Mouse (Mus musculus) heart, embryonic 11.5 days (tissue): ENCODE measurements around the gene Pde6b. TPM values are rescaled to one million over a fixed set of nuclear protein-coding genes. Genes with fewer than 3 reads are reported as not detected.

Experiments
- ATAC-seq: fragments of 200-750 bp; cut with Nextera tagmentation; replicated peaks from 2 replicates; pipeline ENCODE4 v1.8.0; 2017; ENCODE audit warnings: moderate library complexity; ENCODE audit not compliant: insufficient number of reproducible peaks, low FRiP score, low TSS enrichment
- H3K27ac ChIP-seq: fragments of 300-500 bp; sonication (generic); 2 replicates; pipeline ENCODE4 v1.5.1; 2014; ENCODE audit warnings: mild to moderate bottlenecking, low read depth, low read length
- H3K27me3 ChIP-seq: fragments of 300-500 bp; sonication (generic); 2 replicates; pipeline ENCODE4 v1.6.1; 2014; ENCODE audit warnings: mild to moderate bottlenecking, low read length, mixed read lengths; ENCODE audit not compliant: control insufficient read depth, insufficient read depth
- H3K36me3 ChIP-seq: fragments of 300-500 bp; sonication (generic); 2 replicates; pipeline ENCODE4 v1.6.1; 2014; ENCODE audit warnings: mild to moderate bottlenecking, low read length, moderate library complexity, mixed read lengths; ENCODE audit not compliant: control insufficient read depth, insufficient read depth
- H3K4me1 ChIP-seq: fragments of 300-500 bp; sonication (generic); 2 replicates; pipeline ENCODE4 v1.6.1; 2014; ENCODE audit warnings: low read length; ENCODE audit not compliant: control insufficient read depth, insufficient read depth
- H3K4me2 ChIP-seq: fragments of 300-500 bp; sonication (generic); 2 replicates; pipeline ENCODE4 v1.6.1; 2014; ENCODE audit warnings: mild to moderate bottlenecking, moderate library complexity
- H3K4me3 ChIP-seq: fragments of 300-500 bp; sonication (generic); 2 replicates; pipeline ENCODE4 v1.5.1; 2014; ENCODE audit warnings: low read depth, low read length
- H3K9ac ChIP-seq: fragments of 300-500 bp; sonication (generic); 2 replicates; pipeline ENCODE4 v1.6.1; 2014; ENCODE audit warnings: mild to moderate bottlenecking, low read depth, low read length, moderate library complexity
- H3K9me3 ChIP-seq: fragments of 300-500 bp; sonication (generic); replicated peaks from 2 replicates; pipeline ENCODE4 v1.6.1; 2016; ENCODE audit warnings: low read length; ENCODE audit not compliant: control insufficient read depth
- WGBS: fragments of 180-500 bp; shearing (Covaris S2); extraction: QIAGEN DNeasy Blood & Tissue Kit; methylation state at CpG from one replicate; pipeline ENCODE4 v1.1.7; 2014; ENCODE audit not compliant: insufficient replicate concordance; 5-methylcytosine and 5-hydroxymethylcytosine counted together
- polyA plus RNA-seq: library from polyadenylated mRNA; unstranded; fragments of >200 nt; fragmentation: Nextera tagmentation; extraction: Ambion mirVana; gene quantifications from 2 replicates; pipeline ENCODE4 v1.2.1, GENCODE M21; 2014

Gene Pde6b
- polyA plus RNA-seq, 1 experiment from 2014 or later, result 0.30 TPM

DNA sequence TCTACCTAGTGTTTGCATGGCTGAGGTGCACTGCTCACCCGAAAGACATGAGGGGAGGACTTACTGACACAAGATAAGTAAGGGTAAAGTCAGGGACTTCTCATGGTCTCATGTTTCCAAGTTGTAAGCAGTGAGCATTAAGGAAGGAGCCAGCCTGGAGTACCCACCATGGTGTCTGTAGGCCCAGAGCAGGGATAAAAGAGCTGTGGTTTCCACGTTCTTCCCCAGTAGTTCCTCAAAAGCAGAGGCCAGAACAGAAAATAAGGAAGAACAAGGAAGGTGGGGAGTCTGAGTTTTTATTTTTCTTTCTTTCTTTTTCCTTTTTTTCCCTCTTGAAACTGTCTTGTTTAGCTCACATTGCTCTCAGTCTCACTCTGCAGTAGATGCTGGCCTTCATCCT is 26.5 kb downstream of the Pde6b start:
- H3K4me2 ChIP-seq, result no peak overlapping the region
- H3K36me3 ChIP-seq, result no peaks in the 10 kb centered on the region
- H3K9me3 ChIP-seq, result no peaks in the 10 kb centered on the region
- H3K27me3 ChIP-seq, result no peaks in the 10 kb centered on the region
- 69% methylated on average over 2 of the region's 2 CpGs for WGBS
- H3K9ac ChIP-seq, result no peak overlapping the region
- no peak for ATAC-seq
- no peak overlapping the region for H3K27ac ChIP-seq
- H3K4me1 ChIP-seq, result no peaks in the 10 kb centered on the region
- H3K4me3 ChIP-seq, result no peak overlapping the region

DNA sequence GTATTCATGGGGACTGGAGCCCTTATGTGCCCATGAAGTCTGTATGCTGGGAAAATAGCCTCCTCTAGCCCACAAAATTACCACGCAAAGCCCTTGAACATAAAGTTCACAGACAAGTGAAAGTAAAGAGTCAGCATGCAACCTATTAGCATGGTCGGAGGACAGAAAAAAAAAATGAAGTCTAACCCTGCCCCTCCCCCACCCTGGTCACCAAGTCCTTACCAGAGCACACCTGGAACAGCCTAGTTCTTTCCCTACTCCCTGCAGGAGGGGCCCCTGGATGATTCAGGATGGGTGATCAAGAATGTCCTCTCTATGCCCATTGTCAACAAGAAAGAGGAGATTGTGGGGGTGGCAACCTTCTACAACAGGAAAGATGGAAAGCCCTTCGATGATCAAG is 34.5 kb downstream of the Pde6b start:
- Histone ChIP-seq H3K4me2 (no peak overlapping the region), H3K36me3 (no peaks in the 10 kb centered on the region), H3K9me3 (no peaks in the 10 kb centered on the region), H3K4me3 (no peak overlapping the region), H3K27me3 (peaks cover 2% of the 10 kb centered on the region; the same call in 1 of the 2 replicates), H3K4me1 (no peaks in the 10 kb centered on the region), H3K27ac (no peak overlapping the region), H3K9ac (no peak overlapping the region)
- 79% methylated on average over 3 of the region's 3 CpGs for WGBS
- no peak for ATAC-seq

DNA sequence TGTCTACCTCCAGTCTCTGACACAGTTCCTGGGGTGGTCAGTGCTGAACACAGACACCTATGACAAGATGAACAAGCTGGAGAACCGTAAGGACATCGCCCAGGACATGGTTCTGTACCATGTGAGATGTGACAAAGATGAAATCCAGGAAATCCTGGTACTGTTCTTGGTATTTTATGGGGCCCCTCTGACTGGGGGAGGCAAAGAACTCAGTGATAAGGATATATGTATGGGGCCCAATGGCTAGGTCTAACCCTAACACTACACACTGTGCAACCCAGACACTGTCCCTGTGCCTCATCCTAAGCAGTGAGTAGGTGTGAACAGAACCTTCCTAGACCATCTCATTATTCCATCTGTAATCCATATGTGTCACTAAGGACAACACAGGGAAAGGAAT is 35.2 kb downstream of the Pde6b start:
- peaks cover 2% of the 10 kb centered on the region; the same call in 1 of the 2 replicates for H3K27me3 ChIP-seq
- H3K4me2 ChIP-seq, result no peak overlapping the region
- H3K36me3 ChIP-seq, result no peaks in the 10 kb centered on the region
- ATAC-seq, result no peak
- no peaks in the 10 kb centered on the region for H3K9me3 ChIP-seq
- H3K27ac ChIP-seq, result no peak overlapping the region
- WGBS, result 81% methylated on average over 2 of the region's 2 CpGs
- H3K4me3 ChIP-seq, result no peak overlapping the region
- no peak overlapping the region for H3K9ac ChIP-seq
- no peaks in the 10 kb centered on the region for H3K4me1 ChIP-seq

DNA sequence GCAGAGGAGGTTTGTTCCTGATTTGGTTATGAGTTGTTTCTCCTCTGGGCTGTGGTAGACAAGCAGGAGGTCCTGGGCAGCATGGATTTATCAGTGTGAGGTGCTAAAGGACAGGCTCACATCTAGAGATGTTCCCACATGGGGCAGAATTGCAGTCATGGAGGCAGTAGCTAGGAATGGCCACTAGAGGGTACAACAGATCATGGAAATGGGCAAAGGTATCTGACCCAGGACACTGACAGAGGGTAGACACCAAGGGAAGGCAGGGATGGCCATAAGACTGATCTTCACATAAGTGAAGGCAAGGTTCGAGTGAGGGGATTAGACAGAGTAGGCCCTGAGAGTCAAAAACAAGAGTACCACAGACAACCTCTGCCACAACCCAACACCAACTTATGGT is 39.0 kb downstream of the Pde6b start:
- Histone ChIP-seq H3K4me2 (no peak overlapping the region), H3K9me3 (no peaks in the 10 kb centered on the region), H3K4me3 (no peak overlapping the region), H3K9ac (no peak overlapping the region), H3K4me1 (no peaks in the 10 kb centered on the region), H3K27ac (no peak overlapping the region), H3K27me3 (no peaks in the 10 kb centered on the region), H3K36me3 (peaks cover 13% of the 10 kb centered on the region)
- ATAC-seq, result no peak
- WGBS, result 50% methylated on average over 1 of the region's 1 CpGs

DNA sequence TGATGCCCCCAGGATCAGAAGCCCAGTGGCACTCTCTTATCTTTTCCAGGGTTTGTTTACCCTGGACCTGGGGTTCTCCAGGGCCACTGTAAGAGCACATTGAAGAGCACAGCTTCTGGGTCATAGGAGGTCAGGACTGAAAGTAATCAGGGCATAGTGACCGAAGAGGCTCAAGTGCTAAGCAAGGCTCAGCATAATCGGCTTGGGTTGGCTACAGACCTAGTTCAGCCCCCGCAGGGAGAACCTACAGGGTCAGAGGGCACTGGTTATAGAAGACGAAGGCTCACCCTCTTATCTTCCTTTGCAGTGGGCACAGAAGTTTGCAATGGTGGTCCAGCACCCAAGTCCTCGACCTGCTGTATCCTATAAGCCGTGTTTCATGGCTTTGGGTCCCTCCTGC is 43.0 kb downstream of the Pde6b start:
- ATAC-seq, result no peak
- peaks cover 13% of the 10 kb centered on the region for H3K36me3 ChIP-seq
- H3K9ac ChIP-seq, result no peak overlapping the region
- H3K27me3 ChIP-seq, result no peaks in the 10 kb centered on the region
- H3K4me1 ChIP-seq, result peaks cover 8% of the 10 kb centered on the region; the same call in 1 of the 2 replicates
- H3K4me3 ChIP-seq, result no peak overlapping the region
- H3K4me2 ChIP-seq, result no peak overlapping the region
- H3K27ac ChIP-seq, result no peak overlapping the region
- H3K9me3 ChIP-seq, result no peaks in the 10 kb centered on the region
- WGBS, result 80% methylated on average over 6 of the region's 6 CpGs

DNA sequence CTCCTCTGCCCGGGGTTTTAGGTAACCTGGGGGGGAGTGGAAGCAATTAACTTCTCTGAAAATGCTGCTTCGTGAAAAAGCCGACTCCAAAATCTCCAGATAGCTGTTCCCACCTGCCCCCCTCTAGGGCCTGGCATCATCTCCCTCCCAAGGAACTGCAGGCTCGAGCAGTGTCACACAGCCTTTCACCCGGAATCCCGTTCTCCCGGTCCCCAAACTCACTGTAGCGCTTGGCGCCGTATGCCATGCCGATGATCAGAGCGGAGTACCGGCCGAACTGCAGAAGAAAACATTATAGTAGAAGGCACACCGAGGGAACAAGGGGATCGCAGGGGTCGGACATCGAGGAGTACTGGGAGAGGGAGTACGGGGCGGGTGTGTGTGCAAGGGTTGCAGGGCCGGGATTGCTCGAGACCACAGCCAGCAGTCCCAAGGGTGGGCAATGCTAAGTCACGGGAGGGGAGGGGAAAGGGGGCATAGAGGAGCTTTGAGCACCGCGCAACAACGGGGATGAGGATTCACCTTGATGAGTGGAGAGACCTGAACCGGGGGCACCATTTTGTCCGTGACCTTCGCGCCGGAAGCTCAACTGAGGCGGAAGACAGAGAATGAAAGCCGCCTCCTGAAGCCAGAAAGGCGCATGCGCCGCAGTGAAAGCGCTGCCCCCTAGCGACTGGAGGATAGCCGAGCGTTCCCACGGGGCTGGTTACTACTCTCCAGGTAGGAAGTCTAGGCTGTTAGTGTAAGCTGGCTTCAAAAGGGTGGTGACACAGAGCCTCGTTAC is 45.8 kb downstream of the Pde6b start, which contains the start of gene Atp5k:
TSS of gene Atp5k (minus strand) at position 645 of the 784 bp plus-strand sequence.
- peaks cover 8% of the 10 kb centered on the region; the same call in 1 of the 2 replicates for H3K4me1 ChIP-seq
- 0 out of 2 replicates have a peak, but pooled peaks cover 3% of the 10 kb centered on the region for H3K27me3 ChIP-seq
- WGBS, result under 1% methylated on average over 42 of the region's 42 CpGs
- peak within 1 kb of the TSS; percentile 97 for H3K4me3 ChIP-seq
- peak within 1 kb of the TSS; percentile 96 for H3K9ac ChIP-seq
- peaks cover 13% of the 10 kb centered on the region for H3K36me3 ChIP-seq
- ATAC-seq, result peak; percentile 74
- H3K27ac ChIP-seq, result peak within 1 kb of the TSS; percentile 74
- no peaks in the 10 kb centered on the region for H3K9me3 ChIP-seq
- H3K4me2 ChIP-seq, result peak within 1 kb of the TSS; percentile 73

DNA sequence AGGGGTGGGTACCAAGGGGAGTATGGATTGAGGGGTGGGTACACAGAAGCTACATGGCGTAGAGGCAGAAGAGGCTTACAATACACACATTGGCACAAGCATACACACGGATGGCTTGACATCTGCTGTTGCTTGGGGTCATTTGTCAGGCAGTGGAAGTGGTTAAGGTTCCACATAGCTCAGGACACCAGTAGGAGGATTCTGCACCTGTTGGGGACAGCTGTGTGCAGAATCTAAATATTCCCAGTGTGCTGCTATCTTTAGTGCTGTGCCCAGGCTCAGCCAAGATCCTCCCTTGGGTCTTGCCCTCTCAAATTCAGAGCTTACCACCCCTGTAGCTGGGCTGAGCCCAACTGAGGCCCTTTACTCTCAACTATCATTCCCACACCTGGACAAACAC is 47.9 kb downstream of the Pde6b start:
- Histone ChIP-seq H3K27ac (no peak overlapping the region), H3K36me3 (peaks cover 7% of the 10 kb centered on the region; the same call in 1 of the 2 replicates), H3K4me3 (no peak overlapping the region), H3K4me1 (peaks cover 8% of the 10 kb centered on the region; the same call in 1 of the 2 replicates), H3K9ac (no peak overlapping the region), H3K4me2 (no peak overlapping the region), H3K27me3 (0 out of 2 replicates have a peak, but pooled peaks cover 3% of the 10 kb centered on the region), H3K9me3 (no peaks in the 10 kb centered on the region)
- 71% methylated on average over 2 of the region's 2 CpGs for WGBS
- no peak for ATAC-seq

DNA sequence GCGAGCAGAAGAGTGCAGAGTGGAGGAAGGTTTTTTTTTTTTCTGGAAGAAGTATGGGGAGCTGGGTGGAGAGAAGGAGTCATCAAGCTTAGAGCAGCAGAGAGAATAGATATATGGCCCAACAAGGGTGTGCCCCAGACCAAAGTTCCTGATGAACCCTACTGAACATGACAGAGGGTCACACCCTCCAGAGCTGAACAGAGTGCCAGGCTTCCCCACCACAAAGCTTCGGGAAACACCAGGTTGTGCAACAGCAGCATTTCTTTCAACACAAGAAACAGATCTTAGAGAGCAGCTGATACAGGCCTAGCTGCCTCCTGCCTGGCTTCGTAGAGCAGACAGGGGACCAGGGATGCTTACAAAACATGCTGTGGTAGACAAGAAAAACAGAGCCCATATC is 58.8 kb downstream of the Pde6b start:
- Histone ChIP-seq H3K4me2 (no peak overlapping the region), H3K27me3 (peaks cover 3% of the 10 kb centered on the region), H3K4me3 (no peak overlapping the region), H3K9me3 (no peaks in the 10 kb centered on the region), H3K4me1 (peaks cover 10% of the 10 kb centered on the region; the same call in 1 of the 2 replicates), H3K9ac (no peak overlapping the region), H3K36me3 (no peaks in the 10 kb centered on the region), H3K27ac (no peak overlapping the region)
- 76% methylated on average over 3 of the region's 3 CpGs for WGBS
- no peak for ATAC-seq

DNA sequence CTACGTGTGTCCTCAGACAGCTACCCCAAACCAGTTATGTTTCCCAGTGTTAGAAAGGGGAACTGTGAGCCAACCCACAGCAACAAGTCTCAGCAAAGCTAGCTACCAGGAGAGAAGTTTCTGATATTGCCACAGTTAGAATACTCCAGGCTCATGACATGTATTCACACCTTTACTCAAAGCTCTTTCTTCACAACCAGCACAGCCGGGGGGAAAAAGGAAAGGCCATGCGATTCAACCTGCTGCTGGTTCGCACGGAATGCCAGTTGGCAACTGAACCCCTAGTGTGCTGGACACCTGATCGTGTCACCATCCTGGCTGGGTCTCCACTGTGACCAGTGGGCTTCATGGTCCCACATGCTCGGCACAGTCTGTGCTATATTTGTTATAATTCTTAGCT is 59.7 kb downstream of the Pde6b start:
- H3K36me3 ChIP-seq, result no peaks in the 10 kb centered on the region
- no peak overlapping the region for H3K4me2 ChIP-seq
- H3K9me3 ChIP-seq, result no peaks in the 10 kb centered on the region
- no peak overlapping the region for H3K27ac ChIP-seq
- H3K4me1 ChIP-seq, result peaks cover 10% of the 10 kb centered on the region; the same call in 1 of the 2 replicates
- WGBS, result 87% methylated on average over 7 of the region's 7 CpGs
- ATAC-seq, result no peak
- no peak overlapping the region for H3K9ac ChIP-seq
- H3K27me3 ChIP-seq, result peaks cover 3% of the 10 kb centered on the region
- H3K4me3 ChIP-seq, result no peak overlapping the region
